Mouse (Mus musculus): ENCODE measurements around the gene Rnf185. TPM values are rescaled to one million over a fixed set of nuclear protein-coding genes. Genes with fewer than 3 reads are reported as not detected.
A peak's percentile ranks its signal among the peaks of the same experiment; 100 is the strongest.

The Rnf185 gene
- total RNA-seq, 2 experiments from 2014 or later = 25.6 to 27.4 TPM

DNA sequence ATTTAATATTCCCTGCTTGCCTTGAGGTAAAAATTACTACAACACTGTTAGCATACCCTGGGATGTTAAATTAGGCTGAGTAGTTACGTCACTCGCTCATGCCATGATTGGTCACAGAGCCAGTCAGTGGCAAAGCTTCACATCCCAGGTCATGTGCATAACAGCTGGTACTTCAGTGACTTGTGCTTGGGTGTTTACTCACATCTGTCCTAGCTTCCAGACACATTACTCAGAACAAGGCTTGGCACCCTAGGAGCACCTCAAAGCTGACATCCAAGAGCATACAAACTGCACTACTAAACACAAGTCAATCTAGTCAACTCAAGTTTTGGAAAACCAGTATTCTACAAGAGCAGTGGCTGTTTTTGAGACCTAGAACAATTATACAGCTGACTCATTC is 9.1 kb downstream of the Rnf185 start:
- no peak for DNase-seq

DNA sequence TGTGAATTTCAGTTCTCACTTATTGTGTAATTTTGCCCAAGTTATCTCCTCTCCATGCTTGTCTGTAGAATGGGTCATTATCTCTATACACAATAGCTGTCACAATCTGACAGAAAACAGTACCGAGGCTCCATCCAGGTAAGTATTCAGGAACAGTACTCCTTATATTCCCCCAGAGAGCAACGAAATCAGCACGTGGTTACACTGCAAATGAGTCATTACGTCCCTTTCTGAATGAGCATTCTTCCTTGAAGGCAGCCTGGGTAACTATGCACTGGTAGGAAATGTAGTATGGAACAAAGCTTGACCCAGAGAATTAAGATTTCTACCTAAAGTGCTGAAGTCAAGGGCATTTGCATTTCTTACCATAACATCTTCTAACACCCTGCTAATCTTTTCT is 9.5 kb downstream of the Rnf185 start:
- DNase-seq = no peak

DNA sequence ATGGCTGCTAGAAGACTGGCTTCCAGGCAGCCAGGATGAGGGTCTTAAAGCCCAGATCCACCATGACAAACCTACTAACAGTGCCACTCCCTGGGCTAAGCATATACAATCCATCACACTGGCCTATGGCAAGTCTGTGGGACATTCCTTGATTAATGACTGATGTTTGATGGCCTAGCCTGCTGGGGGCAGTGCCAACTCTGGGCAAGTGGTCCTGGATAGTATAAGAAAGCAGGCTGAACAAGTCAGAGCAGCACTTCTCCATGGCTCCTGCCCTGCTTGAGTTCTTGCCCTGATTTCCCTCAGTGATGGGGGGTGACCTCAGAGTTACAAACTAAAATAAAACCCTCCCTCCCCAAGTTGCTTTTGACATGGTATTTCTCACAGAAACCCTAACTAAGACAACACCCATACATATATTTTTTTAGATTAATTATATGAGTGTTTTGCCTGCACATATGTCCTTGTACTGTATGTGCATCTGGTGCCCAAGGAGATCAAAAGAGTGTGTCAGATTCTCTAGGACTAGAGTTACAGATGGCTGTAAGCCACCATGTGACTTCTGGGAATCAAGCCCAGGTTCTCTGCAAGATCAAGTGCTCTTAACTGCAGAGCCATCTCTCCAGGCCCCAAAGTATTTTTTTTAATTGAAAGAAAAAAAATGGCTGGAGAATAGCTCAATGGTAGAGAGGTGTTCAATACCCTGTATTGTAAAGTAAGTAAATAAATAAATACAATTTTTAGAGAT is 10.3 kb downstream of the Rnf185 start:
- DNase-seq = no peak

DNA sequence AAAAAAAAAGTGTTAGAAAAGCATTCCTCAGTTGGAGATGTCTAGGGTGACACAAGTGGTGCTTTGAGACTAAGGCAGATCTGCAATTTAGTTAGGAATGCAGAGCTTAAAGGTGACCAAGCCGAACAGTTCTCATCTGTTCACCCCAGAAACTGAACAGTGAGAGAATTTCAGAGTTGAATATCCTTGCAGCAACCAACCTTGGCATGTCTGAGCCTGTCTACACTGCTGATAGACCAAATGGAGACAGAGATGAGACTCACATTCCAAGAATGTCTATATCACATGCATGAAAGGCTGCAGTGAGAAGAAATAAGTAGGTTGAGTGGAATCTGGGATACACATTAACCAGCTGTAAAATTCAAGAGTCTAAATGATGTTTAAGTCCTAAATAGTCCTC is 14.5 kb downstream of the Rnf185 start:
- no peak for DNase-seq

DNA sequence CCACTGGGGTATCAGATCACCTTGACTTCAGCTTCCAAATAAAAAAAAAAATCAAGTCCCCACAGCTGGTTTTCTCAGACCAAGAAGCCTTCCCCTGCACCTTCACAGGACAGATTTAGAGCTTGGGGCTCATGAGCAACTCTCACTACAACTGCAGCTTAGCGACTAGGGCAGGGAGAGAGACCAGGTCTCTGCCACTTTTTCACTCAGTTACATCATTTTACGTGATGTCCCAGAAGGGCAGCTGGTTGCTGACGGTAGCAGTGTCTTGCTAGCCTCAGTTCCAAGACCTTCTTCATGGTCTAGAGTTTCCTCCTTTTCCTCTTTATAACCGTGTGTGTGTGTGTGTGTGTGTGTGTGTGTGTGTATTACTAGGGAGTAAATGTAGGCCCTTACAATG is 18.4 kb downstream of the Rnf185 start:
- no peak for DNase-seq

DNA sequence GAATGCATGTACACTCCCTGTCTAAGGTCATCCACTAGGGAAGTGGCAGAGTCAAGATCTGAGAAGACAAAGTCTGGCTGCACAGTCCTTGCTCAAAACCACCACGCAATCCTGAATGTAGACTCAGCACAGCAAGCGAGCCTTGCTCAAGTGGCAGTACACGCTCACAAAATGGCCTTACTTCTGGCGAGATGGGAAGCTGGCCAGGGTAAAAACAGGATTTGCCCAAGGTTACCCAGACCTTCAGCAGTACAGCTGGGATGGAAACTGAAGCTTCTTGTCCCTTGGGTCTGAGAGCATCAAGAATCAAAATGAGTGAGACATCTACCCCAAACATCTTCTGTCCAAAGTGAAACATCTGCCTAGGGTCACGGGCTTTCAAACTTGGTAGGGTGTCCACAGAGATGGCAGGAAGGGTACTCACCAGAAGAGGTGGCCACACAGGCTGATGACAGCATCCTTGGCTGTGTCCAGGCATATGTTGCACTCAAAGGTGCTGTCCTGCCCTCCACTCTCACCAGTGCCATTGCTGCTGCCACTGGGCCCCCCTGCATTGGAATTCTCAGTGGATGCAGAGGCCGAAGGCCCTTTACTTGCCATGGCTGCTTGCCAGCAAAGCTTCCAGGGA is 20.1 kb downstream of the Rnf185 start:
- no peak for DNase-seq

GRCm38 (mm10) chr11:3431515-3431914 is 20.6 kb downstream of the Rnf185 start:
- no peak for DNase-seq

GRCm38 (mm10) chr11:3428632-3429031 is 23.5 kb downstream of the Rnf185 start:
- DNase-seq = no peak

- no peak for DNase-seq
Observed at GRCm38 (mm10) chr11:3427697-3428230, 24.4 kb downstream of the Rnf185 start.

- DNase-seq = no peak
Observed at GRCm38 (mm10) chr11:3422242-3422641, 29.9 kb downstream of the Rnf185 start.

- DNase-seq = no peak
Observed at GRCm38 (mm10) chr11:3418741-3419140, 33.4 kb downstream of the Rnf185 start.

- DNase-seq = no peak
Observed at GRCm38 (mm10) chr11:3417795-3418194, 34.4 kb downstream of the Rnf185 start.

- DNase-seq = no peak
Observed at GRCm38 (mm10) chr11:3416399-3416798, 35.8 kb downstream of the Rnf185 start.

GRCm38 (mm10) chr11:3412111-3412510 is 40.1 kb downstream of the Rnf185 start:
- no peak for DNase-seq

GRCm38 (mm10) chr11:3408997-3409732 is 43.0 kb downstream of the Rnf185 start, which contains the start of gene Limk2:
Gene Limk2, minus strand, starts transcription at chr11:3409189.
- peak; percentile 83 to 85 for DNase-seq

- no peak for DNase-seq
Observed at GRCm38 (mm10) chr11:3408131-3408996, 43.8 kb downstream of the Rnf185 start.

GRCm38 (mm10) chr11:3404287-3405047 is 47.7 kb downstream of the Rnf185 start:
- no peak for DNase-seq

DNA sequence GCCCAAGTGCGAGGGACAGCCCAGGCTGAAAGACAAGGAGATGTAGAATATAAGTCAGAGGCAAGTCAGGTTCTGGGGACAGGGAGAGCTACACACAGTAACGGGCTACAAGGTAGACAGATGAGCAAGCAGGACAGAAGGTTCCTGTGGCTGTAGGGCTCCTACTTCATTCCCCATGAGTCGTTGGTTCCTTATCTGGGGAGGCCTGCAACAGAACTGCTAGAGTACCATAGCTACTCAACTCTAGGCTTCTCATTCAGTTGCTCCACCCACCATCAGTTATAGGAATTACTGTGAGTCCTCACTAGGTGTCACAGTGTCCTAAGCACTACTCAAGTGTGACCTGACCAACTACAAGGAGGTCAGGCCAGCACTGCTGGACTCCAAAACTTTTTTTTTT is 49.1 kb downstream of the Rnf185 start:
- DNase-seq = no peak

DNA sequence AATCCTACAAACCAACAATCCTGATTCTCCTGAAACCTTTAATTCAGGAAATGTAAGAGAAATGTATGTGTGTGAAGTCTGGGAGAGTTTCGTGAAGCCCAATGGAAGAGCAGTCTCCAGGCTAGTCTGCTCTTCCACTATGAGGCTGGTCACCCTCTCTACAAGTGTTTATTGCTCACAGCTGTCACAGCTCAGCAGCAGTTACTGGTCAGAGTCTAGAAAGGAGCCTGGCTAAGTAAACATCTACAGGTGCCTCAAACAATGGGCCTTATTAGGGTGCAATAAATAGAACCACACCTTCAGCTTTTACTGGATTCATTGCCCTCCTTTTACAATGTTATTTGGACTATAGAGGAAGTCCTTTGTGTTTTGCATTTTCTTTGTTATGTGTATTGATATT is 53.8 kb downstream of the Rnf185 start:
- DNase-seq = no peak

- DNase-seq = no peak
Observed at GRCm38 (mm10) chr11:3396562-3396961, 55.6 kb downstream of the Rnf185 start.

DNA sequence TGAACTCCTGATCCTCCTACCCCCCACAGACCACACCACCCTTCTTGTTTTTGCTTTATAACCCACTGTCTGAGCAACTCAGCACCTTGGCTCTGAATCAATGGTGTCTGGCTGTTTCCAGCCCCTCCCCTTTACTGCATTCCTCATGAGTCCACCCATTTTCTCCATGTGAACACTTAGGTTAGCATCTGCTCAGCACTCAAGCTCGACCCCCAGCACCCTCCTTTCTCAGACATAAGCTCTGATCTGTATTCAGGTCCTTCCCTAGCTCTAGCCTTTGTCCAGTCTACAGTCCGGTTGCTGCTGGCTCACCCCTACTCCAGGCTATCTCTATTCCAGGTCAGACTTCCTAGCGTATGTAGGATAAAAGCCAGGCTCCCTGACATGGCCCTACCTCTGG is 56.1 kb downstream of the Rnf185 start:
- no peak for DNase-seq

All from layer of hippocampus, postnatal 36 days (tissue).